Mouse (Mus musculus) ES-Bruce4 (cell line): Measurements from ENCODE around the gene Snx29. TPM values are rescaled to one million over a fixed set of nuclear protein-coding genes. Genes with fewer than 3 reads are reported as not detected.

ENCODE experiments used
- H3K27ac ChIP-seq: 2 replicates; pipeline ENCODE4 v1.5.1; 2012; ENCODE audit warnings: low read length, inconsistent platforms; ENCODE audit not compliant: insufficient read depth
- H3K27me3 ChIP-seq: 2 replicates; pipeline ENCODE4 v1.6.1; 2012; ENCODE audit warnings: mild to moderate bottlenecking, low read length, inconsistent platforms; ENCODE audit not compliant: control insufficient read depth, poor library complexity, insufficient read depth, severe bottlenecking
- H3K36me3 ChIP-seq: 2 replicates; pipeline ENCODE4 v1.6.1; 2012; ENCODE audit warnings: inconsistent platforms, mild to moderate bottlenecking, low read length, moderate library complexity; ENCODE audit not compliant: control insufficient read depth, poor library complexity, insufficient read depth, severe bottlenecking
- H3K4me1 ChIP-seq: one replicate; pipeline ENCODE4 v1.8.1; 2011; ENCODE audit warnings: low read length; ENCODE audit not compliant: control insufficient read depth, insufficient read depth
- H3K4me3 ChIP-seq: 2 replicates; pipeline ENCODE4 v1.5.1; 2011; ENCODE audit warnings: low read depth, mild to moderate bottlenecking, low read length
- H3K9ac ChIP-seq: 2 replicates; pipeline ENCODE4 v1.6.1; 2012; ENCODE audit warnings: low read depth, mild to moderate bottlenecking, inconsistent platforms; ENCODE audit not compliant: poor library complexity, severe bottlenecking
- H3K9me3 ChIP-seq: replicated peaks from 2 replicates; pipeline ENCODE4 v1.6.1; 2012; ENCODE audit warnings: mild to moderate bottlenecking, low read length, inconsistent platforms; ENCODE audit not compliant: control insufficient read depth, poor library complexity, insufficient read depth, severe bottlenecking
- CTCF ChIP-seq: IDR thresholded peaks from one replicate; pipeline ENCODE4 v1.8.1; 2011; ENCODE audit warnings: low read depth, low read length
- EP300 ChIP-seq: IDR thresholded peaks from 2 replicates; pipeline ENCODE4 v1.6.1; 2011; ENCODE audit warnings: low read depth, low read length; ENCODE audit not compliant: insufficient read depth
- POLR2A ChIP-seq: IDR thresholded peaks from one replicate; pipeline ENCODE4 v1.8.1; 2011; ENCODE audit warnings: low read length; ENCODE audit not compliant: insufficient read depth
- polyA plus RNA-seq: library from polyadenylated mRNA; stranded (reverse); fragments of >200 nt; gene quantifications from 2 replicates; pipeline ENCODE4 v1.2.4, GENCODE M21; 2011; ENCODE audit warnings: low read depth; ENCODE audit not compliant: missing spikeins, insufficient read depth, insufficient read length

The Snx29 gene
- polyA plus RNA-seq, 1 experiment: 9.2 TPM

DNA sequence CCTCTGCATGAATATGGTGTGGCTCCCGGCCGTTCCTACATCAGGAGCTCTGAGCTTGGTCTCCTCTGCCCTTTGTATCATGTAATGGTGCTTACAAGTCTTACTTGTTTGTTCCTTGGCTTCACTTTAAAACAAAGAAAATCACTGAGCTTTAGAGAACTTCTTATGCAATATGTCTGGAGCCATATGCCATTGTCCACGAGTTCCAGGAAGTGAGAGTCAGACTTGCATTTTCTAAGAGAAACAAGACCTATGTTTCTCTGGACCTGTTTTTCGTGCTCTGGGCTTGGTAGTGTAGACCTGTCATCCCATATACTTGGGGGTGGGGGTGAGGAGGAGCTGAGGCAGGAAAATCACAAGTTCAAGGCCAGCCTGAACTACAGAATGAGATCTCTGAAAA lies 386.7 kb downstream of the Snx29 start:
- H3K4me1 ChIP-seq: no peaks in the 10 kb centered on the region
- no peak overlapping the region for H3K4me3 ChIP-seq
- no peak overlapping the region for H3K27ac ChIP-seq
- H3K27me3 ChIP-seq: no peaks in the 10 kb centered on the region
- no peaks in the 10 kb centered on the region for H3K36me3 ChIP-seq
- TF ChIP-seq CTCF (no peak), POLR2A (no peak), EP300 (no peak)
- H3K9me3 ChIP-seq: no peaks in the 10 kb centered on the region
- H3K9ac ChIP-seq: no peak overlapping the region

DNA sequence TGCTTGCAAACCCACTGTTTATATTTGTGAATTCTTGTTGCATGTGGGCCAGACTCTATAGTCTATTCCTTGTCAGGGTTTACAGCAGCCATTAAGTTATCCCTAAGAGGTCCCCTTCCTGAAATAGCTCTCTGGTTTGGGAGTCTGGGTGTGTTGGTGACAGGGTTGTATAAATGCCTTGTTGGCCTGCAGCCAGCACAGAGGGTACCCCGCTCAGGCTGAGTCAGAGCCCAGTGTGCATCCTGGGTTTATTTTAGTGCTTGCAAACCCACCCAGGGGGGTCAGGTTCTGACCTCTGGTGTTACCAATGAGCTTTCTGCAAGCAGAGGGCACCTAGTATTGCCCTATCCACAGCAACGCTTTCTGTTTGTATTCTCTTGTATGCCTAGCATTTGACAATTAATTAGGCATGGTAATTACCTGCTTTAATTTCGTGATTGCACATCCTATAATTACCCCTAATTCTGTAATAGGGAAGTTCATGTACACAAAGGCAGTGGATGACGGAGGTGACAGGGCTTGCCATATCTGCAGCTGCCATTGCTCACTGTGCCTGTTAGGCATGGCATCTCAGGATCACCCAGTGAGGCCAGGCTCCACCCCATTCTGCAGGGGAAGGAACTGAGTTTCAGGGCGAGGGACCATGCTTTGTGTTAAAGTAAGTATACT lies 387.4 kb downstream of the Snx29 start:
- Histone ChIP-seq H3K27ac (no peak overlapping the region), H3K4me3 (no peak overlapping the region), H3K36me3 (no peaks in the 10 kb centered on the region), H3K9me3 (no peaks in the 10 kb centered on the region), H3K4me1 (no peaks in the 10 kb centered on the region), H3K9ac (no peak overlapping the region), H3K27me3 (no peaks in the 10 kb centered on the region)
- no peak for TF ChIP-seq CTCF
- no peak for TF ChIP-seq POLR2A
- no peak for TF ChIP-seq EP300

DNA sequence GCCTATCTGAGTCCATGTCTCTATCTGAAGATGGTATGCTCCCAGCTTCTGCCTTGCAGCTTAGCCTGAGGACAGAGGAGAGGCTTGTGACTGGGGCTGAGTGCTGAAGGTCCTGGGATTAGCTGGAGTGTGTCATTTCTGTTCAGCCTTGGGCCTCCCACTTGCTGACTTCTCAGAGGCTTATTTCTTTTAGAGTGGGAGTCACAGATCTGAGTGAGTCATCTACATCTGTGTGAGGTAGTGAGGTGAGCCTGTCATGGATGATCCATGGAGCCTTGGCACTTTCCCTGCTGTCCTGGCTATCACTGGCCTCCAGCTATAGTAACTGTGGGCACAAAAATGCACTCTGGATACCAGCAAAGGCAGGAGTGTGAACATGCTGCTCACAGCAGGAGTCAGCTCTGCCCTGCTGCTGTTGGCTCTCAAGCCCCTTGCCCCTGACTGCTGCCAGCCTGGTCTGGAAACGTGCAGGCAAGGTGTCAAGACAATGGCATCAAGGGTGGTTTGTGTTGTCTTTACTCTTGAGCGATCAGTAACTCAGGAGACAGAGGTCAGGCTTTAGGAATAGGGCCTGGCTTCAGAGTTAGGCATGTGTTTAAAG lies 390.7 kb downstream of the Snx29 start:
- H3K9ac ChIP-seq: no peak overlapping the region
- no peaks in the 10 kb centered on the region for H3K27me3 ChIP-seq
- H3K27ac ChIP-seq: no peak overlapping the region
- no peak overlapping the region for H3K4me3 ChIP-seq
- H3K9me3 ChIP-seq: no peaks in the 10 kb centered on the region
- H3K36me3 ChIP-seq: no peaks in the 10 kb centered on the region
- TF ChIP-seq POLR2A (no peak), EP300 (no peak), CTCF (no peak)
- no peaks in the 10 kb centered on the region for H3K4me1 ChIP-seq

DNA sequence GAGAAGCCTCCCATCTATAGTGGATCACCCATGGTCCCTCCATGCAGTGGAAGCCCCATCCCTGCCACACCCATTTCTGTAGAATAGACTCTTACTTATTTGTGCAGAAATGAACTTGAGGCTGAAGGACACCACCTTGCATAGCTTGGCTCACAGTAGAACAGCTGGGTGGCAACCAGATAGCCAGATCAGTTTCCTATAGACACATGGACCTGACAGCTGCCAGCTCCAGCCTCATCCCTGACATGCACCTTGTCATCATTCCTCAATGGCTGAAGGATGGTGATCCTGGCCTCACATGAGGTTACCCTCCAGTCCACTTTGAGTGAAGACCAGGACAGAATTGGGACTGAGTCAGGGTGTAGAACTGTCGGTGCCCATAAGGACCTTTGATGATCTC lies 394.2 kb downstream of the Snx29 start:
- H3K27me3 ChIP-seq: no peaks in the 10 kb centered on the region
- no peak overlapping the region for H3K9ac ChIP-seq
- H3K27ac ChIP-seq: no peak overlapping the region
- H3K4me1 ChIP-seq: no peaks in the 10 kb centered on the region
- H3K4me3 ChIP-seq: no peak overlapping the region
- no peak for TF ChIP-seq POLR2A
- no peak for TF ChIP-seq CTCF
- no peak for TF ChIP-seq EP300
- H3K36me3 ChIP-seq: no peaks in the 10 kb centered on the region
- H3K9me3 ChIP-seq: no peaks in the 10 kb centered on the region

- no peak overlapping the region for H3K27ac ChIP-seq
- H3K9me3 ChIP-seq: no peaks in the 10 kb centered on the region
- no peaks in the 10 kb centered on the region for H3K27me3 ChIP-seq
- no peaks in the 10 kb centered on the region for H3K4me1 ChIP-seq
- no peak for TF ChIP-seq POLR2A
- TF ChIP-seq EP300: no peak
- no peak for TF ChIP-seq CTCF
- H3K36me3 ChIP-seq: no peaks in the 10 kb centered on the region
- no peak overlapping the region for H3K9ac ChIP-seq
- H3K4me3 ChIP-seq: no peak overlapping the region
Measured at GRCm38 (mm10) chr16:11725901-11726300, 403.2 kb downstream of the Snx29 start.

DNA sequence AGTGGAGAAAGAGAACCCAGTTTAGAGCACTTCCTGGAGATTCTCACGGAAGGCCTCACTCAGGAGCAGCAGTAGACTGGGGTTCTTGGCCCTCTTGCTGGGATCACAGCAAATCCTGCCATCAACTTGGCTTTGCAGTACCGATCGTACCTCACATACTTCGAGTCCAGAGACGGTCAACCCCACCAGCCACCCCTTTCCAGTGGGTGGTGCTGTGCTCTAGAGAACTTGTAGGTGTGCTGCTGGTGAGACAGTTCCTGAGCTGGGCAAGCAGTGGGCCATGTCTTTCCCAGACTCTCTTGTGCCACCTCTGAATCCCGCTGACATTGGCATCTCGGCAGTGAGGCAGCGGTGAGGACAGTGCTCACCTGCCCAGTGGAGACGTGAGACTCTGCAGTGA lies 404.6 kb downstream of the Snx29 start:
- no peaks in the 10 kb centered on the region for H3K36me3 ChIP-seq
- H3K4me3 ChIP-seq: no peak overlapping the region
- no peaks in the 10 kb centered on the region for H3K9me3 ChIP-seq
- no peak overlapping the region for H3K9ac ChIP-seq
- H3K27me3 ChIP-seq: no peaks in the 10 kb centered on the region
- no peaks in the 10 kb centered on the region for H3K4me1 ChIP-seq
- TF ChIP-seq EP300 (no peak), CTCF (no peak), POLR2A (no peak)
- H3K27ac ChIP-seq: no peak overlapping the region
